Mouse (Mus musculus) brain, embryonic 14.5 days (tissue): Measurements from ENCODE around the gene P4hb.

Experiments
- CTCF ChIP-seq: fragments of 200-500 bp; IDR thresholded peaks from 2 replicates; pipeline ENCODE4 v1.5.1; 2012; ENCODE audit warnings: inconsistent platforms, mild to moderate bottlenecking, moderate library complexity, borderline replicate concordance; ENCODE audit not compliant: insufficient read depth, insufficient read length; ENCODE audit errors: extremely low read depth
- POLR2A ChIP-seq: fragments of 200-500 bp; IDR thresholded peaks from 2 replicates; pipeline ENCODE4 v1.6.1; 2012; ENCODE audit warnings: mild to moderate bottlenecking, inconsistent platforms, borderline replicate concordance; ENCODE audit not compliant: poor library complexity, insufficient read depth, insufficient read length, severe bottlenecking; ENCODE audit errors: extremely low read depth

GRCm38 (mm10) chr11:120565114-120565513, 7.9 kb downstream of the P4hb start:
- TF ChIP-seq CTCF (no peak), POLR2A (no peak)
